Mouse (Mus musculus): ENCODE data around the gene Rps27.

DNA sequence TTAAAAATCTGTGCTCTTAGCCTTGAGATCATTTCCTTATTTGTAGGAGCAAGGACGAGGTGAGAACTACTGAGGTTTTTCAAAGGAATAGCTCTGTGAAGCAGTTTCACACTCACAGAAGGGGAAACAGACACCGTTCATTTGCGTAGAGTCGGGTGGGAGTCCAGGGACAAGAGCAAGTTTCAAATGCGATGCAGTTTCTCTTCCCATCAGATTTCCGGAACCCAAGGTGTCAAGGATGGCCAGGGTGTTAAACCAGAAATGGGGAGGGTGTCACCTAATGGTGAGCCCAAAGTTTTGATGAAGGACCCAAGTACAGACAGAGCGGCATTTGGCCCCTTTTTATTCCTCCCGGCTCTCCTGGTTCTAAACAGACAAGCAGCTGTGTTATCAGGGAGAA is 17.6 kb upstream of the Rps27 start:
- TF ChIP-seq POLR2A (IDR thresholded peaks at IDR 0.05; ENCODE audit: control insufficient read depth in 1 of 2, insufficient read depth in 1 of 2, low read depth in 1 of 2, low read length in 2 of 2, poor library complexity in 1 of 2) (no peak), MYC (IDR thresholded peaks at IDR 0.05; ENCODE audit: low read depth, low read length) (no peak), CTCF (IDR thresholded peaks at IDR 0.05 in 2 of 3, conservative IDR thresholded peaks at IDR 0.05 in 1 of 3; ENCODE audit: control insufficient read depth in 1 of 3, insufficient read depth in 1 of 3, low read depth in 2 of 3, low read length in 3 of 3, poor library complexity in 1 of 3, severe bottlenecking in 1 of 3) (no peak), UBTF (IDR thresholded peaks at IDR 0.05; ENCODE audit: borderline replicate concordance, insufficient read depth, low read depth, low read length) (no peak)

Data from MEL (cell line).